Mouse (Mus musculus) olfactory bulb, adult 2 months (tissue): ENCODE measurements at regions not wholly inside any gene's neighbourhood (a gene's known extent, or its start where the extent isn't known, plus 50 kb on each side); places are given as distances from the start of the nearest gene placed in this dataset.

Experiments
- CTCF ChIP-seq: fragments of 200-500 bp; IDR thresholded peaks from 2 replicates; pipeline ENCODE4 v1.5.1; 2012; ENCODE audit warnings: low read depth, mild to moderate bottlenecking, low read length, moderate library complexity; ENCODE audit not compliant: insufficient read depth
- POLR2A ChIP-seq: fragments of 200-500 bp; IDR thresholded peaks from 2 replicates; pipeline ENCODE4 v1.6.1; 2012; ENCODE audit warnings: mild to moderate bottlenecking, low read depth, low read length, moderate library complexity; ENCODE audit not compliant: insufficient read depth

DNA sequence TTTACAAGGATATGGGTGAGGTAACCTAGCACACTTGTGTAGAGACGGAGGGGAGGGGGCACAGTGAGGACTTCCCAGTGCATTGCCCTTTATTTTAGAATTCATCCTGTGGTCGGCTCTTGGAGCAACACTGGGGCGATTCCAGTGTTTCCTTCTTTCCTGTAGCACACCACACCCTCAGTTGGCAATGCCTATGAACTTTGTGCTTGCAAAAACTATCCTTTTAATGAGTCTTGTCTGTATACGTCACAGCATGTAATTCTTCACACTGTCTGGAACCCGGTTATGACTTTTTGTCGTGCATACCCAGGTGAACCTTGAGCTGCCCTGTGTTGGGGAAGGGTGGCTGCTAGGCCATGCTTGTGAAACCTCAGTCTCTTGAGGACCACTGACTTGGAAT lies 504.1 kb upstream of the Klf4 start:
- TF ChIP-seq POLR2A, result no peak
- no peak for TF ChIP-seq CTCF
